Mouse (Mus musculus): ENCODE data around the gene 1700016H13Rik. TPM values are rescaled to one million over a fixed set of nuclear protein-coding genes. Genes with fewer than 3 reads are reported as not detected.

The 1700016H13Rik gene
- polyA plus RNA-seq, 1 experiment from 2014 or later, result 0.33 TPM

DNA sequence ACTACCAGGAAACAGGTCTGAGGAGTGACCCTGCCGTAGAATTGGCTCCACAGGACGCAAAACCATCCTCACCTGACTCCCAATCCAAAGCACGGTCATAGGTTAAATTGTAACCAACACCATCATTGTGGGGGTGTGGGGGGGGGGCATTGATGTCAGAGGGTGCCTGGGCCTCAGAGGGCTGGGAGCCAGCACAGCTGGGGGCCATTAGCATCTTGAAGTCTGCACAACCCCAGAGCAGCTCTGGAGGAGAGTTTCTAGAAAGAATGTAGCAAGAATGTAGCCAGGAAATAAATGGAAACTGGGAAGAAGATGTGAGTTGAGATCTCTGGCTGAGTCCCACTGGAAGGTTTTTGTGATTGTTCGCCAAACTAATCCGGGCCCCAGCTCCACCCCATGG lies 56.9 kb downstream of the 1700016H13Rik start:
- WGBS, result 74% methylated on average over 5 of the region's 5 CpGs

DNA sequence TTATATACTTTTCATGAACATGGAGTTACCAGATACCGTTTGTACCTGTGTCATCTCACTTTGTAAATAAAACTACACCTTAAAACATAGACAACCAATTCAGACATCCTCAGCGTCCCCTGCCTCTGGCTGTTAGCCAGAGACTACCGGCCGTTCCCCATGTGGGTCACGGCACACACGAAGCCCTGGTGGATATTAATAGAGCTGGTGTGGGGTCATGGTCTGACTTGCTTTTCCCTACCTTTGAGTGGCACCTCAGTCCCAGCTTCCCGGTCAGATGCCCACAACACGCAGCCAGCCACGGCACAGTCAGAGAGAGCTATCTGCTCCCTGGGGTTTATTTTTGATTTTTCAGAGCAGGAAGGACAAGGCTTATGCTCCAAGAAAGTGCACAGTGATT lies 57.5 kb downstream of the 1700016H13Rik start:
- H3K9ac ChIP-seq, result no peak overlapping the region
- H3K9me3 ChIP-seq, result no peaks in the 10 kb centered on the region
- no peak overlapping the region for H3K4me2 ChIP-seq (replicated peaks)
- no peak overlapping the region for H3K4me3 ChIP-seq
- no peak overlapping the region for H3K27ac ChIP-seq
- no peaks in the 10 kb centered on the region for H3K27me3 ChIP-seq
- 0 out of 2 replicates have a peak, but pooled peaks cover 6% of the 10 kb centered on the region for H3K4me1 ChIP-seq
- no peak for ATAC-seq (ENCODE audit: insufficient number of reproducible peaks, insufficient read depth, low FRiP score, low TSS enrichment)
- H3K36me3 ChIP-seq, result peaks cover 6% of the 10 kb centered on the region; the same call in 1 of the 2 replicates
- WGBS, result 84% methylated on average over 9 of the region's 9 CpGs

More for the DNA sequence above, 56.9 kb downstream of the 1700016H13Rik start:
- Histone ChIP-seq H3K36me3 (peaks cover 3% of the 10 kb centered on the region; the same call in 1 of the 2 replicates), H3K27ac (no peak overlapping the region), H3K4me1 (0 out of 2 replicates have a peak, but pooled peaks cover 6% of the 10 kb centered on the region), H3K9me3 (no peaks in the 10 kb centered on the region), H3K4me3 (no peak overlapping the region), H3K27me3 (no peaks in the 10 kb centered on the region), H3K4me2 (replicated peaks) (no peak overlapping the region), H3K9ac (no peak overlapping the region)
- no peak for ATAC-seq (ENCODE audit: insufficient number of reproducible peaks, insufficient read depth, low FRiP score, low TSS enrichment)

Other genes with a start within 250 kb of the 1700016H13Rik start
- 19.2 and 21.0 TPM in 2 replicates for gene Ptpn13, start 230.8 kb downstream of the 1700016H13Rik start, polyA plus RNA-seq (2016; fragmentation: Nextera tagmentation; extraction: Ambion mirVana)
- gene Slc10a6, start 26.6 kb downstream of the 1700016H13Rik start, polyA plus RNA-seq (2016; fragmentation: Nextera tagmentation; extraction: Ambion mirVana), result 0.14 and 0.17 TPM in 2 replicates
- gene Aff1, start 36.4 kb upstream of the 1700016H13Rik start, polyA plus RNA-seq (2016; fragmentation: Nextera tagmentation; extraction: Ambion mirVana), result 4.8 and 4.9 TPM in 2 replicates

Data from embryonic facial prominence, embryonic 12.5 days (tissue).